Mouse (Mus musculus) gastrocnemius, postnatal 36 days (tissue): ENCODE results near the gene Sirt3. TPM values are rescaled to one million over a fixed set of nuclear protein-coding genes. Genes with fewer than 3 reads are reported as not detected.

ENCODE experiments used
- DNase-seq, 2 experiments: peaks; one replicate each; pipeline ENCODE4 v3.0.0; 2022
- intact Hi-C: fragments of 180-260 bp; cut with DNase I; formaldehyde crosslinking; loops from one replicate; pipeline ENCODE4 v1.15.1; 2025
- long read RNA-seq, 2 experiments: library from polyadenylated mRNA; stranded (forward); transcript quantifications; one replicate each; pipeline ENCODE4 v2.0.0; 2021
- total RNA-seq, 2 experiments: library from RNA; stranded (reverse); gene quantifications; 2 replicates each; pipeline ENCODE4 v1.2.3; 2021

Gene Sirt3
- total RNA-seq, result 10 to 100 TPM; 26.0 to 26.3 TPM
- long read RNA-seq, experiment 1, transcript Sirt3-202 (7 exons, 1,416 nt), result major isoform, 7 of 52 reads
- long read RNA-seq, experiment 1, partial matches to known transcripts, result 3 of 52 reads
- long read RNA-seq, experiment 1, other reads (novel, unspliced or antisense), result 39 of 52 reads
- long read RNA-seq, experiment 2, transcript Sirt3-202 (7 exons, 1,416 nt), result major isoform, 12 of 51 reads
- long read RNA-seq, experiment 2, partial matches to known transcripts, result 1 of 51 reads
- long read RNA-seq, experiment 2, other reads (novel, unspliced or antisense), result 35 of 51 reads

DNA sequence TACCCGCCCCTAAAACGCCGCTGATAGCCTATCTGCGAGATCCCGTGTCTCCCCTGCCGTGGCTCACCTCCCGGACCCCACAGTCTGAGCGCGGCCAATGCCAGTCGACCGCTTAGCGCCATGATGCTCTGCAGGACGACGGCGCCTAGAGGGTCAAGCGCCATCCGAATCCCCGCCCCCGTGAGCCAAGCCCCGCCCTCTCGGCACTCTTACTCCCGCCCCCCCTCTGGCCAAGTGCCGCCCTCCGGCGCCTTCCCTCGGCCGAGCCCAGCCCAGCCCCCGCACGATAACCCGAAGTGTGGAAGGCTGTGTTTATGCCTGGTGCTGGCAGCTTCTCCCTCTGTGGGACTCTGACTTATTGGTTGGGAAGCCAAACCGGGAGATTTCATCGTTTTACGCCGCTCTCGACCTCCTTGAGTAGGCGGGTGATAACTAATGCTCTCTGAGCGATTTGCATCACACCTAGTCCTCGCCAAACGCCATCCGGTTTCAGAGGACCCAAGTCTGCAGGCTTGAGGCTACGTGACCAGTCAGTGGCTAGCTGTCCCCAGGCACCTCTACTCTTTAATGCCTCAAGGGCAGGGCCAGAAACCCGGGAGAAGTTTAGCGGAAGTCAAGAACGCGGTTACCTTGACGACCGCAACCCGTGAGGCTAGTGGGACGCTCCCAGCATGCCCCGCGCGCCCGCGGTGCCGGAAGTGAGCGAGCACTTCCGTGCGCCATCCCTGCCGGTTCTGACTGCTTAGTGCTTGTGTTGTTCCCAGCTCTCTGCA, at the start of gene Sirt3, which contains the start of gene Psmd13:
Gene Sirt3 (minus strand): TSS at position 614 of the 773 bp plus-strand sequence.
Gene Psmd13 (plus strand): TSS at position 273 of the 773 bp plus-strand sequence.
- intact Hi-C loops, result loop anchor here (2.0 kb wide), 1 partner anchor 25 kb away; the partner anchor contains the start of genes Bet1l, Gm45785 and Ric8a
- DNase-seq, result peak; percentile 88 to 91

DNA sequence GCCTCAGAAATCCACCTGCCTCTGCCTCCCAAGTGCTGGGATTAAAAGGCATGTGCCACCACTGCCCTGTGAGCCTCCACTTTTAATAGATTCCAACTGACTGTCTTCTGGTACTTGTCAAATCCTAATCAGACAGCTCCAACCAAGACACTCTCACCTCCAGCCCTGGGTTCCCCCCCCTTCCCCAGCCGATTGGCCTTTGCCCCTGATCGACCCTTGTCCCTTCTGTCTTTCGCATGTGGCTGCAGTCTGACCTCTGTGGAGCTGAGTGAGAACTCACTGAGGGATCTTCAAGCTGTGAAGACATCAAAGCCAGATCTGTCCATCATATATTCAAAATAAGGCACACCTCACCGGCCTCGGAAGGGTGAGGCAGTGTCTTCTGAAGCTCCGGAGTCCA, 45.1 kb upstream of the Sirt3 start:
- intact Hi-C loops, result no loop called here
- no peak for DNase-seq

DNA sequence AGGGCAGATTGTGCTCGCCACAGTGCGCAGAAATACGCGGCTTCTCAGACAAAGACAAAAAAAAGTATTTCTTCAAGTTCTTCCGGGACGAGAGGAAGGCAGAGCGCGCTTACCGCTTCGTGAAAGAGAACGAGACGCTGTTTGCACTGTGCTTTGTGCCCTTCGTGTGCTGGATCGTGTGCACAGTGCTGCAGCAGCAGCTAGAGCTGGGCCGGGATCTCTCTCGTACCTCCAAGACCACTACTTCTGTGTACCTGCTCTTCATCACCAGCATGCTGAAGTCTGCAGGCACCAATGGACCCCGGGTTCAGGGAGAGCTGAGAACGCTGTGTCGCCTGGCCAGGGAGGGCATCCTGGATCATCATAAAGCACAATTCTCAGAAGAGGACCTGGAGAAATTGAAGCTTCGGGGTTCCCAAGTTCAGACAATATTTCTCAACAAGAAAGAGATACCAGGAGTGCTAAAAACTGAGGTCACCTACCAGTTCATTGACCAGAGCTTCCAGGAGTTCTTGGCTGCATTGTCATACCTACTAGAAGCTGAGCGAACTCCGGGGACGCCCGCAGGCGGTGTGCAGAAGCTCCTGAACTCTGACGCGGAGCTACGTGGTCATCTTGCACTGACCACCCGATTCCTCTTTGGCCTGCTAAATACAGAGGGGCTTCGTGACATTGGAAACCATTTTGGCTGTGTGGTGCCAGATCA, 41.1 kb upstream of the Sirt3 start:
- intact Hi-C loops, result no loop called here

DNA sequence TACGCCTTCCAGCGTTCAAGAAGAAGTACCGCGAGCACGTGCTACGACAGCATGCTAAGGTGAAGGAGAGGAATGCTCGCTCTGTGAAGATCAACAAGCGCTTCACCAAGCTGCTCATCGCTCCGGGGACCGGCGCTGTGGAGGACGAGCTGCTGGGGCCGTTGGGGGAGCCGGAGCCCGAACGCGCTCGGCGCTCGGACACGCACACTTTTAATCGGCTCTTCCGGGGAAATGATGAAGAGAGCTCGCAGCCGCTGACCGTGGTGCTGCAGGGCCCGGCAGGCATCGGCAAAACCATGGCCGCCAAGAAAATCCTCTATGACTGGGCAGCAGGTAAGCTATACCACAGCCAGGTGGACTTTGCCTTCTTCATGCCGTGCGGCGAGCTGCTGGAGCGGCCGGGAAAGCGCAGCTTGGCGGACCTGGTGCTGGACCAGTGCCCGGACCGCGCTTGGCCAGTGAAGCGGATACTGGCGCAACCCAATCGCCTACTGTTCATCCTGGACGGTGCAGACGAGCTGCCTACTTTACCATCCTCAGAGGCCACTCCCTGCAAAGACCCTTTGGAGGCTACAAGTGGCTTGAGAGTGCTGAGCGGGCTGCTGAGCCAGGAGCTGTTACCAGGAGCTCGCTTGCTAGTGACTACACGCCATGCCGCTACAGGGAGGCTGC, 40.4 kb upstream of the Sirt3 start:
- peak in 1 of 2 experiments; percentile 47 for DNase-seq
- intact Hi-C loops, result no loop called here

More for the DNA sequence above, 41.1 kb upstream of the Sirt3 start:
- DNase-seq, result no peak

DNA sequence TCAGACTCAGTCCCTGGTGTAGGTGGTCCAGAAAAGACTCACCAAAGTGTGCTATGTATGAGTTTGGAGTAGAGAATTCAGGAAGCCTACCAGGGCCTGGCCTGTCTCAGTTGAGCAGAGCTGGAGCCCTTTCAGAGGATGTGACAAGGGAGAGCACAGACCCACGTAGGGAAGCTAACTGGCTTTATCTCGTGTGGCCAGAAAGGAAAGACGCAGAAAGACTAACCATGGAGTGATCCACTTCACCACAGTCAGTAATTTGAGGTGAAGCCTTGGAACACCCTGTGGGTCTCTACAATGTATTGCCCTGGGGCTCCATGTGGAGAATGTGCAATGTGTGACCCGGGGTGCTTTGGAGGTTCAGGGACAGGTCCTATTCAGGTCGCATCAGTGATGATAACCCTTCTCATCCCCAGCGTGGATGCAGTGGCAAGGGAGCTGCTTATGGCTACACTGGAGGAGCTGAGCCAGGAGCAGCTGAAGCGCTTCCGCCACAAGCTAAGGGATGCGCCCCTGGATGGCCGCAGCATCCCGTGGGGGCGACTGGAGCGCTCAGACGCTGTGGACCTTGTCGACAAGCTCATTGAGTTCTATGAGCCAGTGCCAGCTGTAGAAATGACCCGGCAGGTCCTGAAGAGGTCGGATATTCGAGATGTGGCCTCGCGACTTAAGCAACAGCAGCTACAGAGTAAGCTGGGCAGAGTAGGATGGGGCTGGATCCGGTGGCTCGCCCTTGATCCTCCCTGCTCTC, 39.3 kb upstream of the Sirt3 start:
- intact Hi-C loops, result no loop called here
- no peak for DNase-seq

DNA sequence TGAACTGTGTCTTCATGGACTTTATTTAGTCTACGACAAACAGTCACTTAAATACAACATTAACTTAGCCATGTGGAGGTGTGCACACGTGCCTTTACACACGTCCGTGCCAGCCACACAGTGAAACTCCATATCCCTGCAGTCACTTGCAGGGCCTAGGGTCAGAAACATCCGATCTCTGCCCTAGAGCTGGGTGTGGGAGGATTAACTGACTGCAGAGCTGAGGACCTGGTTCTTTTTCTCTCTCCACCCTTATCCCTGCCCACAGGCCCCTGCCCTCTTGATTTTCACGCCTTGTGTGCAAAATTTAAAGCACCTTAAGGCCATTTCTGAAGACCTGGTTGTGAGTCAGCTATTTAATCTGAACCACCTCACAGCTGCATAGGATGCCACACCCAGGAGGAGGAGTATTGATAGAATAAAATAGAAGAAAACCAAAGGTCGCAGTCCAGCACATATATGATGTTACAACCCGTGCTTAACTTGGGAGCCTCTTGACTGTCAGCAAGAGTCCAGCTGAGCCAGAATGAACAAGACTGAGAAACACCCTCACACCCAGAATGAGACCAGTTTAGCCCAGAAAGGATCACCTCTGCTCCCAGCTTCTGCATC, 38.4 kb upstream of the Sirt3 start, which contains the start of gene Nlrp6:
Gene Nlrp6 (plus strand): TSS at position 485 of the 612 bp plus-strand sequence.
- intact Hi-C loops, result no loop called here
- no peak for DNase-seq

DNA sequence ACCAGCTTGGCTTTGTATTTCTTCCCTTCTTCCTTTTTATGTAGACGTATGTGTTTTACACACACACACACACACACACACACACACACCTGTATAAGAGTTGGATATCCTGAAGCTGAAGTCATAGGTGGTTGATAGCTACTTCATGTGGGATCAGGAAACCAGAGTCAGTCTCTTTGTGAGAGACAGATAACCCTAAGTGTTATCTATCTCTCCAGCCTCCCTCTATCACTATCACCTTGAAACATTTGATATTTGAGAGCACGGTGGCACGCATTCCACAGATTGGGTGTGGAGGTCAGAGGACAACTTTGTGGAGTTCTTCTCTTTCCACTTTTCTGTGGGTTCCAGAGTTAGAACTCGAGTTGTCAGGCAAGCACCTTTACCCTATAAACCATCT, 37.8 kb upstream of the Sirt3 start:
- intact Hi-C loops, result no loop called here
- no peak for DNase-seq

DNA sequence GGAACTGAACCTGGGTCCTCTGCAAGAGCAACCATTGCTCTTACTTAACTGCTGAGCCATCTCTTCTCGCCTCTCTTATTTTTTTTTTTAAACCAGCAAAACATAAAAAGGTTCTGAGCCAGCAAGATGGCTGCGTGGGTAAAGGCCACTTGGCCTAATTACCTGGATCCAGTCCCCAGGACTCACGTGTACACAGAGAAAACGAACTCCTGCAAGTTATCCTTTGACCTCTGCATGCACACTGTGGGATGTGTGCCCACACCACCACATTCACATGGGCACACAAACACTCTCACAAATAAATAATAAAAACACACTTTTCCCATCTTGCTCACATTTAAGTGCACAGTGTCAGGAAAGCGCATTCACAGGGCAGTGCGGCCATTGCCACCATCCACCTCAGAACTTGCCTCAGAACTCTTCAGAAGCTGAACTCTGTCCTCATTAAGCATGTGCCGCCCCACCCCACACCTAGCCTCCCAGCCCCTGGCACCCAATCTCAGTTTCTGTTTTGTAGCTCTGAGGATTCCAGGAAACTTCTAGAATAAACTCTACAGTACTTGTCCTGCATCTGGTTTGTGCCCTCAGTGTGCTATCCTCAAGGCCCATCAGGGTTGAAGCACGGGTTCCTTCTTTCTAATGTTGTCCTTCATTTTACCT, 32.1 kb upstream of the Sirt3 start:
- intact Hi-C loops, result no loop called here
- DNase-seq, result no peak

DNA sequence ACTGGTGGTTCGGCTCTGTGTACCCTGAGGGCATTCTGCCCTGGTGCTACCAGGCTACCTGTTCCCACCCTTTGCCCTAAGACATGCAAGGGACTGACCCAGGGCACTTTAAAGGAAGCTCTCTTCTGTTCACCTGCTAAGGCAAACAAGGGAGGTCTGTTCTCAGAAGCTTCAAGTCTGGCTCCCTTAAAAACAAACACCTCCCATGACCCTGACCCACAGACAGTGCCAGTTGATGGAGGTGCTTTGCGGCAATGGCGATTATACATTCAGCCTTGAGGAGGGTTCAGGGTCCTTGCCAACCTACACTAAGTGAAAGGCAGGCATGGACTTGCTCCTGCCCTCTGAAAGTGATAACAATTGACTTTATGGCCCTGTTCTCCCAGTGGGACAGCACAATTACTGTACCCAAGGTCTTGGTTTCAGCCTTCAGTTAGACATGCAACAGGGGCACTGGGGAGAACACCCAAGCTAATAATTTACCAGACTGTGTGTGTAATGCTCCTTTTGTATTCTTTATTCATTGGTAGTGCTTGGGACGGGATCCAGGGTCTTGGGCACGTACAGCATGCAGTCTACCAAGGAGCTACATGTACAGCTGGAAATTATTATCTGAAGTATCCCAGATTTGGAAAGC, 30.9 kb upstream of the Sirt3 start:
- no peak for DNase-seq
- intact Hi-C loops, result no loop called here

DNA sequence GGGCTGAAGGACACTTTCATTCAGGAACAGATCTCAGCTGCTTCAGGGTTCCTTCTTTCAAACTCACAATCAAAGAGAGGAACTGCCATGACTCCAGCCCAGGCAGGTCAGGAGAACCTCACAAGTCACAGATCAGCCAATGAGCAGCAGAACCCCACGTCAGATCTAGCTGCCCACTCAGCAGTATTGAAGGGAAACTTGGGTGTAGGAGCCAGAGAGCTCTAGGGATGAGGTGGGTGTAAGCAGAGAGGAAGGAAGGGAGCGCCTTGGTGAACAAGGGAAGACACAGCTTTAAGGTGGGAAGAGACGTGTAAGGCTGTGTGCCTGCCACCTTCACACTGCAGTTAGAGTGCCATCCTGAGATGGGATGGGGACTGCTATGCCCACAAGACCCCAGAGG, 30.2 kb upstream of the Sirt3 start:
- DNase-seq, result no peak
- intact Hi-C loops, result no loop called here

DNA sequence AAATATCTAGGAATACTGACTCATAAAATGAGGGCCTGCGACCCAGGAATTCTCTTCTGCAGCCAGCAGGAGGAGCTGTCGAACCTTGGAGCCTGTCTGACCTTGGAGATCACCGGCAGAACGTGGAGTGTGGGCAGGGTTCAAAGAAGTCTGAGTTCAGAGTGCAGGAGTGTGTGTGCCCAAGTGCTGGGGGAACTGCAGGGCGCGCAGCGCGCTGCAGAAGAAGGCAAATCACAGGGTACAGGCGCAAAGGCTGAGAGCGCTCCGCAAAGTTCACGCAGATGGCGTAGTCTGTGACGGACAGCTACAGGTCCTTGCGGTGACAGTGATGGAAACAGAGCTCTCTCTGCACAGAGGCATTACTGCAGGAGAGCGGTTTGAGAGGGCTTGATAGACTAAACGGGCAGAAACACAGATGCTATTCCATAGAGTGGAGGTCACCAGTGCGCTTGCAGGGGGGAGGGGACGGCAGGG, 26.6 kb upstream of the Sirt3 start:
- peak; percentile 64 to 70 for DNase-seq
- intact Hi-C loops, result loop anchor here (2.0 to 5.0 kb wide), 3 partner anchors 99 to 159 kb away; no protein-coding TSS in a partner anchor

DNA sequence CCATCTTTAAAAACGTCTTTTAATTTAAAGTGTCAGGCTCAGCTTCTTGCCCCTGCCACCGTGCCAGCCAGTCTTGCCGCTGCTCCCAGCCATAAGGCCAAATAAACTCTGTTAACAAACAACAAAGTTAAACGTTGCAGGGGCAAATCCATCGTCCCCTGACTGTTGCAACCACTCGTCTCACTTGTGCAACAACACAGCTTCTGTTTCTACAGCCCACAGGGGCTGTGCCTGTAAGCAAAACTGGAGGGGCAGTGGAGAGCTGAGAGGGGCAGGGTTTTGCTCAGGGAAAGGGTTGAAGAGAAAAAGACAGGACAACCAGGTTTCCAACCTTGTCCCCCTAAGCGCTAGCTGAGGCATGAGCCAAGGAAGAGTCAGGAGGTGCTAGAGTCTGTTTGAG, 26.1 kb upstream of the Sirt3 start:
- intact Hi-C loops, result loop anchor here (2.0 to 5.0 kb wide), 3 partner anchors 99 to 159 kb away; no protein-coding TSS in a partner anchor
- no peak for DNase-seq

DNA sequence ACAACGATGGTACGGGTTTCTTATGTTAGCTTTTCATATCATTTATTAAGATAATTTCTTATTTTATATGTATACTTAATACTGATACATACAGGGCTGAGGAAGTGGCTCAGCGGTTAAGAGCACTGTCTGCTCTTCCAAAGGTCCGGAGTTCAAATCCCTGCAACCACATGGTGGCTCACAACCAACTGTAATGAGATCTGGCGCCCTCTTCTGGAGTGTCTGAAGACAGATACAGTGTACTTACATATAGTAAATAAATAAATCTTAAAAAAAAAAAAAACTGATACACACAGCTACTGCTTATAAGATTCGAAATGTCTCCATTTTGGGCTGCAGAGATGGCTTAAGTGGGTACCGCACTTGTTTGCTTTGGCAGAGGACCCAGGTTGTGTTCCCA, 25.6 kb upstream of the Sirt3 start:
- intact Hi-C loops, result loop anchor here (2.0 to 5.0 kb wide), 3 partner anchors 100 to 160 kb away; no protein-coding TSS in a partner anchor
- DNase-seq, result no peak

DNA sequence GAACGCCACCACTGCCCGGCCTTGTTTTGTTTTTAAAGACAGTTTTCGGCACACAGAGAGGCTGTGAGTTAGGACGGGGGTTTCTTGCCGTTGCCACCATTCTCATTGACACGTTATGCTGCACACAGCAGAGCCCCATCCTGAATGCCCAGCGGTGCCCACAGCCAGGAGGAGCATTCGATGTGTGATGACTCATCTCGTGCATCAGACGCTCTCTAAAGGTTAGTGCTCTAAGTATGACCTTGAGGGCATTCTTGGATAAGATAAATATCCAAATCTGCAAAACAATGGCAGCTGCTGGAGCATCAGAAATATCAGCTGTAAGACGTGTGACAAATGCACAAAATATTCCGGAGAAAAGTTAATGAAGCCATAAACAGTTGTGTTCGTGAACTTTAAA, 25.0 kb upstream of the Sirt3 start:
- DNase-seq, result no peak
- intact Hi-C loops, result loop anchor here (5.0 kb wide), 2 partner anchors 100 to 160 kb away; no protein-coding TSS in a partner anchor

DNA sequence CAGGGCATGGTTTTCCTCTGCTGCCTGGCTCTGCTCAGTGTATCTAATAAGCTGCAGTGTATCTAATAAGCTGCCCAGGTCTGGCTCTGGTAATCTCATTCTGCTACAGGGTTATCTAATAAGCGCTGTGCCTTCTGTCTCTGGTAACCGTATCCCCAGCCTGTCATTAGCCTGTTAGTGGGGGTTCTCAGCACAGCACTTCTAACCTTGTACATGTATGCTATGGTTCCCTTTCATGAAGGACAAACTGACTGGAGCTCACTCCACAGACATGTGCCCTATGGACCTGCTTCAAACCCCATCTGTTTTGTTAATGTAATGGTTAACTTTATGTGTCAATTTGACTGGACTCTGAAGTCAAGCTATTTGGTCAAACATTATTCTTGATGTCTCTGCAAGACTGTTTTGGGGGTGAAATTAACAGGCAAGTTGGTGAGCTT, 23.6 kb upstream of the Sirt3 start:
- intact Hi-C loops, result loop anchor here (5.0 kb wide), 2 partner anchors 102 to 162 kb away; no protein-coding TSS in a partner anchor
- no peak for DNase-seq

DNA sequence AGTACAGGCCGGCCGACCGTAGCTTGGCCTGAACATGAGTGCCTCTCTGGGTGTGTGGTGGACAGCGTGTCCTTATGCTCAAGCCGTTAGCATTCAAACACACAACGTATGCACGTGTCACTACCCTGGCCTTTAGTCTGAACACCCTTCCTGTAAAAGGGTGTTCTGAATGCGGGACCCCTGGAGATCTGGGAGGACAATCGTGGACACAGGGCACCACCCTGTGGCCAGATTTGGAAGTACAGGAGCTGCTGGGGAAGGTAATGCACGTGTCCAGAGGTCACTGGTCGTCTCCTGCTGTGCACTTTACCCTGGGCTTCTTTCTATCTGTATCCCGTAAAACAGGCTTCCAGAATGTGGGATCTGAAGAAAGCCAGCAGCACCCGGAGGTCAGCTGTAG, 21.1 kb upstream of the Sirt3 start:
- intact Hi-C loops, result loop anchor here (1.0 to 2.0 kb wide), 2 partner anchors 48 to 58 kb away; partner anchors contain the start of gene Scgb1c1

DNA sequence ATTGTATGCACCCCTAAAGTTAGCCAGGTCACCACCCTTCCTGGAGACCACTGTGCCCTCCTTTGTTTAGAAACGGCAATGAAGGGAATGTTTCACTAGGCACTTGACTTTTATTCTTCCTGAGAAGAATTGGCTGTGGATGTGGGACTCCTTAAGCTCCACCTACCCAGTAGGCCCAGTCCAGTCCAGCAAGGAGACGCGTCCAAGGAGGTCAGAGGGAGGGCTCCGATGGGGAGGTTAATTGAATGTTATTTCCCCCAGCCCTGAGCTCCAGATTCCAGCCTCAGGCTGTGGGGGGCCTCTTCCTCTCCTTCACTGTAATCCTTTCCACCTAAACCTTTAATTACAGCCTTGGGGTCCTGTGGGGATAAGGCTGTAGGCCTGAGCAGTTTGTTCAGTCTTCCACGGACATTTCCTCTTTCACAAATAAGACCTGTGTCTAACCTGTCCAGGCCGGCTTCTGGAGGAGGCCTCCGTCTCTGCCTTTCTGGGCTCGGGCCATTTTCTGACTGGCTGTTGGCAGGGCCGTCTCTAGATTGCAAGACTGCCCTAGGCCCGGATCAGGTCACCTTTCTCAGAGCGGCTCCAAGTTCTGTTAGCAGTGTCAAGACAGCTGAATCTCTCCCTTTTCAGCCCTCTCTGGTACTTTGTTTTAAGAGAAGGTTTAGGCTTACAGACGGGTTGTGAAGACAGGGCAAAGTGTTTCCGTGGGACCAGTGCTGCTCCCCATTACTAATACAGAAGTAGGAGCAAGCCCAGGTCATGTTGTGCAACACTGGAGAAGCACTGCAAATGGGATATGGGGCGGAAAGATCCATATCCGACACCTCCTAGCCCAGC, 20.1 kb upstream of the Sirt3 start:
- intact Hi-C loops, result loop anchor here (2.0 kb wide), 1 partner anchor 47 kb away; no protein-coding TSS in a partner anchor

More for the DNA sequence above, 21.1 kb upstream of the Sirt3 start:
- peak; percentile 69 to 79 for DNase-seq

More for the DNA sequence above, 20.1 kb upstream of the Sirt3 start:
- DNase-seq, result peak; percentile 50 to 63
